Mouse (Mus musculus) kidney, adult 2 months (tissue): ENCODE results near the gene Layn.

Source experiments
- CTCF ChIP-seq: fragments of 200-500 bp; conservative IDR thresholded peaks from 2 replicates; pipeline ENCODE4 v1.5.1; 2011; ENCODE audit warnings: low read depth, mild to moderate bottlenecking, control low read depth, low read length, moderate library complexity, mixed read lengths; ENCODE audit not compliant: insufficient read depth, insufficient read length
- POLR2A ChIP-seq: fragments of 200-500 bp; IDR thresholded peaks from one replicate; pipeline ENCODE4 v1.6.1; 2011; ENCODE audit warnings: low read depth, low read length, control low read depth

DNA sequence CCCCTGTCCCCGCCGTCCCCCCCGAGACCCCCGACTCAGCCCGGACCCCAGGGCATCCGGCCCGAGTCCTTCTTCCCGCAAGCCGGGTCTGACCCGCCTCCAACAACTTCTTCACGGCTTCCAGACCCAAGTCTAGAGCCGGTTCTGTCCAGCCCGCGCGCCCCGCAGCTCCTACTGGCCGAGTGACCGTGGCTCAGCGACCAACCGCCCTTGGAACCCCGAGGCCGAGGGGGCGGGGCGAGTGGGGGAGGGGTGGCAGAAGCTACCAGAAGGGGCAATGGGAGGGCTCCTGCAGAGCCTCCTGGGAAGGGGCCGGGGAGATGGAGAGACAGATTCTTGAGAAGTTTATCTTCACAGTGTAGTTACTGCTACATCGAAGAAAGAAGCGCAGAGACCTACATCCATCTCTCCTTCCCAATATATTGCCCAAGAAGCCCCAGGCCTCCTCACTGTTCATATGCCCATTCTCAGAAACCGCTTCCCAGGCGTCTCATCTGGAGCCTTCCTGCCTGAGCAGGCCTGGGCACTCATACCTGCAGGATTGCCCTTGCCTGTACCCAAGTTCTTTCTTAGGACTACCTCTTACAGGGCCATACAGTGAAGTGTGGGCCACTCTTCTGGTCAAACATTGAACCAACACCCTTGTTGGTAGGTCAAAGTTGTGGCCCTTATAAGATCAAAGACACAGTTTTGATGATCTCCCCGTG lies 27.1 kb upstream of the Layn start:
- TF ChIP-seq CTCF (no peak), POLR2A (no peak)
